Mouse (Mus musculus) neural tube, embryonic 14.5 days (tissue): ENCODE measurements at regions not wholly inside any gene's neighbourhood (a gene's known extent, or its start where the extent isn't known, plus 50 kb on each side); places are given as distances from the start of the nearest gene placed in this dataset.

Experiments
- ATAC-seq: fragments of 200-750 bp; cut with Nextera tagmentation; 2 replicates; pipeline ENCODE4 v1.8.0; 2017; ENCODE audit warnings: low read depth, mild to moderate bottlenecking, moderate TSS enrichment, moderate library complexity
- H3K27ac ChIP-seq: fragments of 300-500 bp; sonication (generic); 2 replicates; pipeline ENCODE4 v1.5.1; 2014; ENCODE audit warnings: low read depth, mild to moderate bottlenecking, control low read depth, low read length, moderate library complexity, mixed read lengths
- H3K27me3 ChIP-seq: fragments of 300-500 bp; sonication (generic); 2 replicates; pipeline ENCODE4 v1.6.1; 2014; ENCODE audit warnings: low read length; ENCODE audit not compliant: control insufficient read depth, insufficient read depth
- H3K36me3 ChIP-seq: fragments of 300-500 bp; sonication (generic); 2 replicates; pipeline ENCODE4 v1.6.1; 2014; ENCODE audit warnings: low read length, mixed read lengths; ENCODE audit not compliant: control insufficient read depth, insufficient read depth
- H3K4me1 ChIP-seq: fragments of 300-500 bp; sonication (generic); 2 replicates; pipeline ENCODE4 v1.6.1; 2014; ENCODE audit warnings: low read length; ENCODE audit not compliant: control insufficient read depth, insufficient read depth
- H3K4me2 ChIP-seq: fragments of 300-500 bp; sonication (generic); 2 replicates; pipeline ENCODE4 v1.6.1; 2014; ENCODE audit warnings: mild to moderate bottlenecking, low read depth, low read length, control low read depth
- H3K4me3 ChIP-seq: fragments of 300-500 bp; sonication (generic); 2 replicates; pipeline ENCODE4 v1.5.1; 2014; ENCODE audit warnings: low read depth, low read length, control low read depth, mixed read lengths
- H3K9ac ChIP-seq: fragments of 300-500 bp; sonication (generic); replicated peaks from 2 replicates; pipeline ENCODE4 v1.6.1; 2014; ENCODE audit warnings: low read depth, mild to moderate bottlenecking, control low read depth, low read length, mixed read lengths
- H3K9me3 ChIP-seq: fragments of 300-500 bp; sonication (generic); 2 replicates; pipeline ENCODE4 v1.6.1; 2016; ENCODE audit warnings: low read length; ENCODE audit not compliant: control insufficient read depth
- WGBS: fragments of 180-500 bp; shearing (Covaris S2); extraction: QIAGEN DNeasy Blood & Tissue Kit; methylation state at CpG from one replicate; pipeline ENCODE4 v1.1.7; 2014; 5-methylcytosine and 5-hydroxymethylcytosine counted together

- no peak overlapping the region for H3K4me2 ChIP-seq
- no peaks in the 10 kb centered on the region for H3K9me3 ChIP-seq
- ATAC-seq: no peak
- peaks cover 6% of the 10 kb centered on the region; the same call in 1 of the 2 replicates for H3K4me1 ChIP-seq
- no peaks in the 10 kb centered on the region for H3K36me3 ChIP-seq
- no peak overlapping the region for H3K27ac ChIP-seq
- no peaks in the 10 kb centered on the region for H3K27me3 ChIP-seq
- no peak overlapping the region for H3K9ac ChIP-seq
- no peak overlapping the region for H3K4me3 ChIP-seq
- WGBS: 78% methylated on average over 12 of the region's 12 CpGs
Measured at GRCm38 (mm10) chr4:153068484-153069033, 414.1 kb downstream of the Ajap1 start.

DNA sequence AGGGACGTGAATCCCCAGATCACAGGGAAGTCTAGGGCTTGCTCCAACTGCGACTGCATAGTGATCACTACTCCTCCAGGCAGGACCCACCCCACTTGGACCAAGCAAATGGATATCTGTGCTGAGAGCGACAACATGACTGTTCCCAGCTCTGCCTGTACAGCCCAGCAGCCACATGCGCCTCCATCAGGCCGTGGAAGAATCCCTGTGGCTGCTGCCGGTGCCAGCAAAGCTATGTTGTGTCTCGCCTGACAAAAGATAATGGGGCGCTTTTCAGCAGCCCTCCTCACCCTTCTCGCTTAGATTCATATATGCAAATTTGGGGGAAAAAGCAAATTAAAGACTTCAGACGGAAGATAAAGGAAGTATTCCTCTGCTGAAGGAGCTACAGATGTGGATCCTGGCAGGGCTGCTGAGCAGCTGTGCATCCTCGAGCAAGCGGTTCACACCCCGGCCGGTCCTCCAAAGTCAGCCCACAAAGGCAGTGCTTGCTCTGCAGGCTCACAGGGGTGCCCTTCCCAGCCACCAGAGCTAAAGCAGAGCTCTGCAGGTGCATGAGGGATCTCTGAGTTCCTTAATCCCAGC is 418.5 kb downstream of the Ajap1 start:
- Histone ChIP-seq H3K9me3 (no peaks in the 10 kb centered on the region), H3K36me3 (no peaks in the 10 kb centered on the region), H3K4me1 (peaks cover 6% of the 10 kb centered on the region; the same call in 1 of the 2 replicates), H3K9ac (no peak overlapping the region), H3K4me2 (no peak overlapping the region), H3K4me3 (no peak overlapping the region), H3K27me3 (no peaks in the 10 kb centered on the region), H3K27ac (no peak overlapping the region)
- WGBS: 67% methylated on average over 14 of the region's 14 CpGs
- no peak for ATAC-seq

DNA sequence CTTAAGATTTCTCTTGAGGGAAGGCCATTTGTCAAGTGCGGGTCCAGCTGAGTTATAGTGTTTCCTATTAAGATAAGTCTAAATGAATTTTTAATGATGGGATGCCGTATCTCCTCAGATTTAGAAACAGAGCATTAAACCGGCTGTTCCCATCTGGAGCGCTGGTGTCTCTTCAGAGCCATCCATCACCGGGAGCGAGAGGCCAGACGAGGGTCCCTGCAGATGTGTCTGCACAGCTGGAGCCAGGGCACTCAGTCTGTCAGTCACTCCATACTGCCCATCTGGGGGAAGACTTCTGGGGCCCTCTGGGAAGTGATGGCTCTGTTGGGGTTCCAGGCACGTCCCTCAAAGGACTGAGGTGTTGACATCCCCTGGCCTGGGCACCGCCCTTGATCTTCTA is 419.2 kb downstream of the Ajap1 start:
- ATAC-seq: no peak
- Histone ChIP-seq H3K4me2 (no peak overlapping the region), H3K36me3 (no peaks in the 10 kb centered on the region), H3K4me1 (peaks cover 6% of the 10 kb centered on the region; the same call in 1 of the 2 replicates), H3K27ac (no peak overlapping the region), H3K9ac (no peak overlapping the region), H3K9me3 (no peaks in the 10 kb centered on the region), H3K27me3 (no peaks in the 10 kb centered on the region), H3K4me3 (no peak overlapping the region)
- 38% methylated on average over 9 of the region's 9 CpGs for WGBS

DNA sequence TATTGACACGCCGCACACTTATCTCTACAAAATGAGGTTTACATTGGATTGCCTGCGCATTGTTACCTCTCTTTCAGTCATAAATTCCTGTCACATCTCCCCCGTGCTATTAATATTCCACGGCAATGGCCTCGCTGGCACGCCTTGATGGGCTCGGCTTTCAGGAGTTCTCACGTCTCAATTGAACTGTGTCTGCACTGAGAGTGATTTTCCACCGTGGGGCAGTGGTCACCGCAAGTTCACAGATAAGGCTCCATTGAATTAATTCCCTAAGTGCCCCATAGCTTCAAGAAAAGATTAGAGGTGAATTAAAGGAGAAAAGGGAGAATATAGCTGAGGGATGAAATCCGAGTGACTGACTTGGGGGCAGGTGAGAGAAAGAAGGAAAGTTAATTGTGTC is 424.5 kb downstream of the Ajap1 start:
- H3K9ac ChIP-seq: no peak overlapping the region
- no peaks in the 10 kb centered on the region for H3K9me3 ChIP-seq
- H3K36me3 ChIP-seq: no peaks in the 10 kb centered on the region
- no peak for ATAC-seq
- WGBS: 63% methylated on average over 12 of the region's 12 CpGs
- no peaks in the 10 kb centered on the region for H3K4me1 ChIP-seq
- H3K4me2 ChIP-seq: no peak overlapping the region
- H3K27ac ChIP-seq: no peak overlapping the region
- no peak overlapping the region for H3K4me3 ChIP-seq
- no peaks in the 10 kb centered on the region for H3K27me3 ChIP-seq

GRCm38 (mm10) chr4:153023711-153024110 is 458.9 kb downstream of the Ajap1 start:
- no peak overlapping the region for H3K9ac ChIP-seq
- no peak overlapping the region for H3K4me2 ChIP-seq
- no peak overlapping the region for H3K4me3 ChIP-seq
- H3K27me3 ChIP-seq: no peaks in the 10 kb centered on the region
- no peak for ATAC-seq
- H3K36me3 ChIP-seq: no peaks in the 10 kb centered on the region
- H3K9me3 ChIP-seq: no peaks in the 10 kb centered on the region
- peaks cover 4% of the 10 kb centered on the region; the same call in 1 of the 2 replicates for H3K4me1 ChIP-seq
- H3K27ac ChIP-seq: no peak overlapping the region

GRCm38 (mm10) chr4:153019211-153019610 is 463.4 kb downstream of the Ajap1 start:
- Histone ChIP-seq H3K36me3 (no peaks in the 10 kb centered on the region), H3K4me3 (no peak overlapping the region), H3K4me2 (no peak overlapping the region), H3K27me3 (no peaks in the 10 kb centered on the region), H3K9ac (no peak overlapping the region), H3K4me1 (peaks cover 14% of the 10 kb centered on the region; the same call in 1 of the 2 replicates), H3K27ac (peak overlapping the region; percentile 6; the same call in 1 of the 2 replicates), H3K9me3 (no peaks in the 10 kb centered on the region)
- 62% methylated on average over 10 of the region's 10 CpGs for WGBS
- no peak for ATAC-seq

- WGBS: 22% methylated on average over 28 of the region's 28 CpGs
- Histone ChIP-seq H3K4me2 (peak overlapping the region; percentile 34), H3K9ac (peak overlapping the region; percentile 21; the same call in 1 of the 2 replicates), H3K36me3 (no peaks in the 10 kb centered on the region), H3K9me3 (no peaks in the 10 kb centered on the region), H3K4me1 (peaks cover 14% of the 10 kb centered on the region; the same call in 1 of the 2 replicates), H3K27ac (peak overlapping the region; percentile 6), H3K27me3 (no peaks in the 10 kb centered on the region), H3K4me3 (no peak overlapping the region)
- peak; percentile 21; the same call in 1 of the 2 replicates for ATAC-seq
Measured at GRCm38 (mm10) chr4:153018138-153018921, 464.3 kb downstream of the Ajap1 start.

DNA sequence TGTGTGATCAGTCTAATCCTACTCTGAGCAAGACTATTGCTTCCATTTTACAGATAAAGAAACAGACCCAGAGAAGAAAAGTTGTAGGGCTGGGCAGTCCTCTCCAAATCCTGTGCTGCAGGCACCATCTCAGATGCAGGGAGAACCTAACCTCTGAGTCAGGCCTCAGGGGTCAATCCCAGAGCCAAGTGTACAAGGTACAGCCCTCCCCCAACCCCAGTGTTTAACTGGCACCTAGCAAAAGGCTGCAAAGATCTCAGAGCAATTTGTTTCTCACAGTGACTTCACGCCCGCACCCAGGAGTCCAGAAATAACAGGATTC is 464.8 kb downstream of the Ajap1 start:
- Histone ChIP-seq H3K36me3 (no peaks in the 10 kb centered on the region), H3K9me3 (no peaks in the 10 kb centered on the region), H3K4me2 (peak overlapping the region; percentile 34; the same call in 1 of the 2 replicates), H3K4me1 (peaks cover 14% of the 10 kb centered on the region; the same call in 1 of the 2 replicates), H3K4me3 (no peak overlapping the region), H3K9ac (no peak overlapping the region), H3K27ac (no peak overlapping the region), H3K27me3 (no peaks in the 10 kb centered on the region)
- 37% methylated on average over 2 of the region's 2 CpGs for WGBS
- ATAC-seq: no peak; the same call in 1 of the 2 replicates

- no peak for ATAC-seq
- Histone ChIP-seq H3K9ac (no peak overlapping the region), H3K27me3 (no peaks in the 10 kb centered on the region), H3K27ac (no peak overlapping the region), H3K4me3 (no peak overlapping the region), H3K4me2 (no peak overlapping the region), H3K9me3 (no peaks in the 10 kb centered on the region), H3K4me1 (no peaks in the 10 kb centered on the region), H3K36me3 (no peaks in the 10 kb centered on the region)
- 81% methylated on average over 3 of the region's 3 CpGs for WGBS
Measured at GRCm38 (mm10) chr4:153003338-153003737, 479.3 kb downstream of the Ajap1 start.
